Mouse (Mus musculus): ENCODE measurements at regions not wholly inside any gene's neighbourhood (a gene's known extent, or its start where the extent isn't known, plus 50 kb on each side); places are given as distances from the start of the nearest gene placed in this dataset.

- Histone ChIP-seq H3K9ac (no peak overlapping the region), H3K27ac (no peak overlapping the region), H3K4me3 (no peak overlapping the region), H3K4me1 (replicated peaks) (no peaks in the 10 kb centered on the region), H3K9me3 (replicated peaks) (no peaks in the 10 kb centered on the region), H3K4me2 (no peak overlapping the region), H3K36me3 (no peaks in the 10 kb centered on the region), H3K27me3 (no peaks in the 10 kb centered on the region)
- no peak for ATAC-seq (replicated peaks; ENCODE audit: insufficient number of reproducible peaks, insufficient read depth, low FRiP score, low read depth)
- 67% methylated on average over 1 of the region's 1 CpGs for WGBS
These were observed 98.0 kb upstream of the Foxa2 start for GRCm38 (mm10) chr2:148144816-148145215.

GRCm38 (mm10) chr2:148148272-148148671 lies 101.5 kb upstream of the Foxa2 start:
- Histone ChIP-seq H3K4me1 (replicated peaks) (no peaks in the 10 kb centered on the region), H3K4me3 (no peak overlapping the region), H3K27me3 (no peaks in the 10 kb centered on the region), H3K4me2 (no peak overlapping the region), H3K9ac (no peak overlapping the region), H3K9me3 (replicated peaks) (no peaks in the 10 kb centered on the region), H3K27ac (no peak overlapping the region), H3K36me3 (no peaks in the 10 kb centered on the region)
- ATAC-seq (replicated peaks; ENCODE audit: insufficient number of reproducible peaks, insufficient read depth, low FRiP score, low read depth) = no peak

- Histone ChIP-seq H3K27me3 (no peaks in the 10 kb centered on the region), H3K9ac (no peak overlapping the region), H3K4me3 (no peak overlapping the region), H3K4me2 (no peak overlapping the region), H3K9me3 (replicated peaks) (no peaks in the 10 kb centered on the region), H3K4me1 (replicated peaks) (no peaks in the 10 kb centered on the region), H3K36me3 (no peaks in the 10 kb centered on the region), H3K27ac (no peak overlapping the region)
- WGBS = 92% methylated on average over 1 of the region's 1 CpGs
- no peak for ATAC-seq (replicated peaks; ENCODE audit: insufficient number of reproducible peaks, insufficient read depth, low FRiP score, low read depth)
These were observed 102.7 kb upstream of the Foxa2 start for GRCm38 (mm10) chr2:148149426-148149825.

- ATAC-seq (replicated peaks; ENCODE audit: insufficient number of reproducible peaks, insufficient read depth, low FRiP score, low read depth) = no peak
- no peaks in the 10 kb centered on the region for H3K9me3 ChIP-seq (replicated peaks)
- WGBS = 65% methylated on average over 6 of the region's 6 CpGs
- H3K4me2 ChIP-seq = no peak overlapping the region
- H3K4me1 ChIP-seq (replicated peaks) = no peaks in the 10 kb centered on the region
- no peak overlapping the region for H3K27ac ChIP-seq
- no peaks in the 10 kb centered on the region for H3K36me3 ChIP-seq
- no peak overlapping the region for H3K9ac ChIP-seq
- no peak overlapping the region for H3K4me3 ChIP-seq
- no peaks in the 10 kb centered on the region for H3K27me3 ChIP-seq
These were observed 106.9 kb upstream of the Foxa2 start for GRCm38 (mm10) chr2:148153513-148154271.

DNA sequence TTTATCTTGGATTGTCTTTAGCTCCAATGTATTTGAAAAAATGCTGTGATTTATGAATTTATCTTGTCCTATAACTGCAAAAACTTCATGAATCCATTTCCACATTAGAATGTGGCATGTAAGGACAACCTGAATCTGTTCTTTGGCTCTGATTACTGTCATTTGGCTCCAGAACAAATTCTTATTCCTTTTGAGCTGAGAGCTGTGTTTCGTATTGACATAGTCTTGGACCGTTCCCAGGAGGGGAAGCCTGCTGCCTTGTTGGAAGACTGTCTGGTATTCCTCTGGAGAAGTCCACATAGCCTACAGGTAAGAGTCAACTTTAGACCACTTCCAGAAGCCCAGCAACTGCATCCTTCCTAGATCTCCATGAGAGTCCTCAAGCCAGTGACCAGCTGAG lies 109.4 kb upstream of the Foxa2 start:
- H3K36me3 ChIP-seq = no peaks in the 10 kb centered on the region
- no peaks in the 10 kb centered on the region for H3K27me3 ChIP-seq
- WGBS = 64% methylated on average over 2 of the region's 2 CpGs
- no peak overlapping the region for H3K9ac ChIP-seq
- H3K4me3 ChIP-seq = no peak overlapping the region
- no peak for ATAC-seq (replicated peaks; ENCODE audit: insufficient number of reproducible peaks, insufficient read depth, low FRiP score, low read depth)
- no peak overlapping the region for H3K4me2 ChIP-seq
- H3K27ac ChIP-seq = no peak overlapping the region
- no peaks in the 10 kb centered on the region for H3K9me3 ChIP-seq (replicated peaks)
- no peaks in the 10 kb centered on the region for H3K4me1 ChIP-seq (replicated peaks)

- Histone ChIP-seq H3K36me3 (no peaks in the 10 kb centered on the region), H3K4me1 (replicated peaks) (no peaks in the 10 kb centered on the region), H3K27me3 (no peaks in the 10 kb centered on the region), H3K27ac (no peak overlapping the region), H3K4me3 (no peak overlapping the region), H3K9ac (no peak overlapping the region), H3K9me3 (replicated peaks) (no peaks in the 10 kb centered on the region), H3K4me2 (no peak overlapping the region)
- 63% methylated on average over 8 of the region's 8 CpGs for WGBS
- no peak for ATAC-seq (replicated peaks; ENCODE audit: insufficient number of reproducible peaks, insufficient read depth, low FRiP score, low read depth)
These were observed 112.3 kb upstream of the Foxa2 start for GRCm38 (mm10) chr2:148159028-148159600.

- Histone ChIP-seq H3K27ac (no peak overlapping the region), H3K9me3 (replicated peaks) (no peaks in the 10 kb centered on the region), H3K4me3 (no peak overlapping the region), H3K36me3 (no peaks in the 10 kb centered on the region), H3K9ac (no peak overlapping the region), H3K27me3 (no peaks in the 10 kb centered on the region), H3K4me1 (replicated peaks) (no peaks in the 10 kb centered on the region), H3K4me2 (no peak overlapping the region)
- 94% methylated on average over 12 of the region's 12 CpGs for WGBS
- ATAC-seq (replicated peaks; ENCODE audit: insufficient number of reproducible peaks, insufficient read depth, low FRiP score, low read depth) = no peak
These were observed 114.2 kb upstream of the Foxa2 start for GRCm38 (mm10) chr2:148160997-148161396.

DNA sequence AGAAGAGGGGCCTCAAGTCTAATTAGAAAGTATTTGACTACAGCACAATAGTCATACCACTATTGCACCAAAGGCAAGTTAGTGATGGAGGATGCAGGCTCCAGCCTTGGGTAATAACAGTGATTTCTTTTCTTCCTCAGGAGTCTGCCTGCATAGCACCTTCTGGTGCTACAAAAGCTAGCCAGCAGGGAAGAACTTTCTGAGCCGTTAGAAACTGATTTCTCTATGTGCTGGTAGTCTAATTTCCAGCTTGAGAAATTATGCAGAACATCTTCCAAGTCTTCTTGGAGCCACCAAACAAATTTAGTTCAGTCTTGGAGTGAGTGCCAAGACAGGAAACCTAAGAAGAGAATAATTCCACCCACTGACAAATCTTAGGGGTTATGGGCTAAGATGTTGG lies 115.2 kb upstream of the Foxa2 start:
- Histone ChIP-seq H3K9ac (no peak overlapping the region), H3K27ac (no peak overlapping the region), H3K27me3 (no peaks in the 10 kb centered on the region), H3K4me3 (no peak overlapping the region), H3K4me1 (replicated peaks) (no peaks in the 10 kb centered on the region), H3K4me2 (no peak overlapping the region), H3K9me3 (replicated peaks) (no peaks in the 10 kb centered on the region), H3K36me3 (no peaks in the 10 kb centered on the region)
- 58% methylated on average over 1 of the region's 1 CpGs for WGBS
- no peak for ATAC-seq (replicated peaks; ENCODE audit: insufficient number of reproducible peaks, insufficient read depth, low FRiP score, low read depth)

DNA sequence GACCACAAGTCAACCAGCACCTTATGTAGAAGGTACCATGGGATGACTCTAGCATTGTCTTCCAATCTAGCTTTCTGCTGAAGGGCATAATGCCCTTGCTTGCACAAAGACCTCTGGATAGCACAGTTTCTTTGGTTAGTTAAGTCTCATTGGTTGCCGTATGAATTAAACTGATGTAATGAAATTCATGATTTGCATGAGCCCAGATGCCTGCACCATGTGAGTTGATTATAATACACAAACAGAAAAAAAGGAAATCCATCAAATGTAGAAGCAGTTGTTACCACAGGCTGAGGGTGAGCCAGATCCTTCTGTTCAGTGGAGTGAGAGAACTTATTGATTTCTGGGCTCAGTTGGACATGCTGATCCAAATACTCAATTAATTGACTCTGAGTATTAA lies 115.8 kb upstream of the Foxa2 start:
- no peak overlapping the region for H3K9ac ChIP-seq
- no peaks in the 10 kb centered on the region for H3K27me3 ChIP-seq
- H3K4me1 ChIP-seq (replicated peaks) = no peaks in the 10 kb centered on the region
- H3K9me3 ChIP-seq (replicated peaks) = no peaks in the 10 kb centered on the region
- H3K4me3 ChIP-seq = no peak overlapping the region
- WGBS = 85% methylated on average over 1 of the region's 1 CpGs
- ATAC-seq (replicated peaks; ENCODE audit: insufficient number of reproducible peaks, insufficient read depth, low FRiP score, low read depth) = no peak
- H3K27ac ChIP-seq = no peak overlapping the region
- no peaks in the 10 kb centered on the region for H3K36me3 ChIP-seq
- no peak overlapping the region for H3K4me2 ChIP-seq

GRCm38 (mm10) chr2:148171113-148171512 lies 124.3 kb upstream of the Foxa2 start:
- WGBS = 29% methylated on average over 4 of the region's 4 CpGs
- Histone ChIP-seq H3K9ac (no peak overlapping the region), H3K27ac (peak overlapping the region; percentile 73), H3K27me3 (no peaks in the 10 kb centered on the region), H3K4me1 (replicated peaks) (peaks cover 10% of the 10 kb centered on the region), H3K36me3 (no peaks in the 10 kb centered on the region), H3K4me3 (no peak overlapping the region), H3K9me3 (replicated peaks) (no peaks in the 10 kb centered on the region), H3K4me2 (no peak overlapping the region)
- peak; percentile 55; the same call in 1 of the 2 replicates for ATAC-seq (replicated peaks; ENCODE audit: insufficient number of reproducible peaks, insufficient read depth, low FRiP score, low read depth)

GRCm38 (mm10) chr2:148171699-148172098 lies 124.9 kb upstream of the Foxa2 start:
- H3K4me1 ChIP-seq (replicated peaks) = peaks cover 10% of the 10 kb centered on the region

More at GRCm38 (mm10) chr2:148171699-148172098, 124.9 kb upstream of the Foxa2 start:
- Histone ChIP-seq H3K4me2 (no peak overlapping the region), H3K27ac (peak overlapping the region; percentile 73), H3K9me3 (replicated peaks) (no peaks in the 10 kb centered on the region), H3K9ac (no peak overlapping the region), H3K4me3 (no peak overlapping the region), H3K27me3 (no peaks in the 10 kb centered on the region), H3K36me3 (no peaks in the 10 kb centered on the region)
- no peak; the same call in 1 of the 2 replicates for ATAC-seq (replicated peaks; ENCODE audit: insufficient number of reproducible peaks, insufficient read depth, low FRiP score, low read depth)
- 47% methylated on average over 1 of the region's 1 CpGs for WGBS
